Mouse (Mus musculus): ENCODE data around the gene Mall.

The Mall gene

DNA sequence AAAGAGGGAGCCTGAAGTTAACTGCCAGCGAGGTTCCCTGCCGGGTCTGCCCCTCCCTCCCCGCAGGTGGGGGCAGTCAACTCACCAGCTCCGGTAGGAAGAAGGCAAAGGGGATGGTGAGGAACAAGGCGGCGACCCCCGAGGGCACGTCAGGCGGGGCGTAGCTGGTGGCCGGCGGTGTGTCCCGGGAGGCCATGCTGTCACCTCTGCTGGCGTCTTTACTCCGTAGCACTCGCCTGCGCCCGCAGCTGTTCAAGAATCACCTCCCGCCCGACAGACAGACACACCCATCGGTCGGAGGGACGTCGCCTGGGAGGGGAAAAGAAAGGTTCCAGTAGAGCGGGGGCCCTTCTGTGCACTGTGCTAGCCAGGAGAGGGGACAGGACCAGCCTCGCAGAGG lies at the start of gene Mall:
Mall (minus strand) TSS at position 262 of the 400 bp plus-strand sequence.
- DNase-seq (ENCODE audit: low spot score) = no peak

DNA sequence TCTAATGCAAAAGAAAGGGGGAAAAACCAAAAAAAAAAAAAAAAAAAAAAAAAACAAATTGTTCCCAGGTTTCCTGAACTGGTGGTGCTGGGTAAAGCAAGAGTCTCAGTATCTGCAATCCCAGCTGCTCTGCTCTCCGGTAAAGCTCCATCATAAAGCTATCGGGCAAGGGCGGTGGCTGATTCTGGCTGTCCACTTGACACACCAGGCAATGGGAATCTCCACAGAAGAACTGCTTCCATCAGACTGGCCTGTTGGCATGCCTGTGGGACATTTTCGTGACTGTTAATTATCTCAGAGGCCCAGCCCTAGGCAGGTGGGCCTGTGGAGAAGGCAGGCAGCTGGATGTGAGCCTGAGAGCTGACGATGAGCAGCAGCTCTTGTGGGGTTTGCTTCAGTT lies 48.7 kb upstream of the Mall start:
- no peak for DNase-seq (ENCODE audit: low spot score)

DNA sequence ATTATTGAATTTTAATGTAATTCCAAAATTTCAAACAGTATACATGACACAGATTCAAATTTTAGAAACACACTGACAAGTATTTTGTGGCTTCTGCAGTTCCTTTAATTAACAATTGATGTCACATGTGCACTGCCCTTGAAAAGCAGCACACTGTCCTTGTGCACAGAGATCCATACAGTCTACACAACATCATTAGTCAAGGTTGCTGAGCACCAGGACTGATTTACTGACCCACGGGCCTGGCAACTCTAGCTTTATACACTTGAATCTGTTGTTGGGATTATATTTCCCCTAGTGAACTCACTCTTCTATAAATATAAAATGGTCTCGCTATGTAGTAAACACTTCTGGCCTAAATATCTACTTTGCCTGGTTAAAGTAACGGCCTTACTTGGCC lies 45.3 kb upstream of the Mall start:
- DNase-seq (ENCODE audit: low spot score) = no peak

DNA sequence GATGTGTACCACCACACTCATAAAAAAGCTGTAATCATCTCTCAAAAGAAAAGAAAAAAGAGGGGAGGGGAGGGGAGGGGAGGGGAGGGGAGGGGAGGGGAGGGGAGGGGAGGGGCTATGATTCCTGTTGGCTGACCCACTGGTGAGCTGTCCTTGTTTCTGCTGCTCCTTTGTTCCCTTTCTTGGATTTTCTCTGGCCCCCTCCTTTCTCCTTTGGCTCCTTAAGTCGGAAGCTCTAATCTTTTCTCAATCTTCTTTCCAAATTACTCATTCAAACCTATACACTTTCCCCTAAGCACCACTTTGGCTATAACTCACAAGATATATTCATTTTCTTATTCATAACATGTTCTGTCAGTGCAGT lies 44.8 kb upstream of the Mall start:
- no peak for DNase-seq (ENCODE audit: low spot score)

DNA sequence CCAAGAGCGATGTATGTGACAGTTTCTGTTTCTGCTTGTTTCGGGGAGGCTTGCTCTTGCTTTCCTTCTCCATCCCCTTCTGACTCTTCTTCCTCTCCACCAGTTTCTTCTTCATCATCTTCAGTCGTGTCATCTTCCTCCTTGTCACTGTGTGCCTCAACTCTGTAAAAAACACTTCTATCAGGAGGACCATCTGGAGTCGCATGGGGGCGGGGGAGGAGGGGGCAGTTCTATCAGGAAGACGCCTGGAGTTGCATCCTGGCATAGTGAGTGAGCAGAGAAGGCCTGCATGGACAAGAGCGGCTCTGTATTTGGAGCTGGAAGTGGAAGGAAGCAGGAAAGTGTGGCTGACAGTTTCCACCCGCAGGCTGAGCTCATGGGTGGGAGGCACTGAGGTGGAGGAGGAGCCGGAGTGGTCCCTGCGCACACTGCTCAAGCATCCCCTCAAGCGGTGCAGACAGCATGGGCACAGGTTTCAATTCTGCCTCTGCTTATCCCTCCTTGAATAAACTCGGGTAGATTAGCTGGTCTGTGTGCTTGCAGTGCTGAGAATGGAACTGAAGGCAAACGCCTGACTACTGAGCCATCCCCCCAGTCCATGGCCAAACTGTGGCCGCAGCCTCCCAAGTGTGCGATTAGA lies 44.3 kb upstream of the Mall start:
- DNase-seq (ENCODE audit: low spot score) = no peak

DNA sequence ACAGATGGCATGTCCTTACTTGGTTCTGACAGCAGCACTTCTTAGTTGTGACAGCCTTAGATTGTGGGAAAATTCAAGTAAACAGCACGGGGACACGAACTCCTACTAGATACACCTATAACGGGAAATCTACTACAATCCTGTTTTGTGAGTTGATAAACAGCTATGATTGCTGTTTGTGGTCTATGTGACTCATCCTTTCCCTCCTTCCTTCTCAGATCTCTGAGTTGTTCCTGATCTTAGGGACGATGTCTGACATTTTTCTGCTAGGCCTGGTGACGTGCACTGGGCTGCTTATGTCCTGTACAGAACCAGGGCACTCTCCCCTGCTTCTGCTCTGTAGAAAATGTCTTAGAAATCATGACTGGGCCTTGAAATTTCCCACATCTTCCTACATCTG lies 31.9 kb upstream of the Mall start:
- no peak for DNase-seq (ENCODE audit: low spot score)

DNA sequence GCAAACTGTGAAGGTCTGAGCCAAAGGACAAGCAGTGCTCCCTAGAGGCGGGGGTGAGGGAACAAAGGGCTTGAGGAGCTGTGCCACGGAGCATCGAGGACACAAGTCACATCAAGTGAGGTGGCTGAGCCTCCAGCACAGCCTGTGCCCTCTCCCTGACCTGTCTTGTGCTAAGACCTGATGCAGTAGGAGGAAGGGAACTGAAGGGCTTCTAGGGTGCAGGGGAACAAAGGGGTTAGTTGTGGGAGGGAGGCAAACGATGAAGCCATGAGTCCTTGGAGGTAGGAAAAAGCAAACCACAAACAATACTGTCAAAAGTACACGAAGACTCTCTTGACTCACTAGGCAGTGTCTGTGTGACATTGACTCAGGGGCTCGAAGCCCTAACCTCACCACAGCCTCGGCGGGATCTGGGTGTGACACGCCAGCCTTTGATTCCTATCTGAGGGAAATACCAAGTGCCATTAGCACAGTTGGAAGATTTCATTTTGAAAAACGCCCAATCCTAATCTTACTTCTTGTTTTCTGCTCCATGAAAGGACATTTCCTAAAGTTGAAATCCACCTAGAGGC lies 30.8 kb upstream of the Mall start:
- no peak for DNase-seq (ENCODE audit: low spot score)

DNA sequence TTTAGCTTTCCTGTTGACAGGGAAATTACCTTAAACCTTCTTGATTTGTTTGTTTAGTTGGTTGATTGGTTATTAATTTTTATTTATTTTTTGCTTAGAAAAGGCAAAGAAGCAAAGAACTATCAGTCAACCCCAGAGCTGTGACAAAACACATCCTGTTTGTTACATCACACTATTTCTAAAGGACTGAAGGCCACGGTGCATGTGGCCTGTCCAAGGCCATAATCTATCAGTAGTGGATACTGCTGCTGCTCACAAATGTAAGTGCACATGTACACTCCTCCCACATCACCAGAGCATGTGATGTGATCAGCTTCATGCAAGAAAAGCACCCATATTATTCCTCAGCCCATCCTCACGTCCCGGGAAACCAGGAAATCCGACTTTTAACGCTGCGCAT lies 30.3 kb upstream of the Mall start:
- DNase-seq (ENCODE audit: low spot score) = no peak

DNA sequence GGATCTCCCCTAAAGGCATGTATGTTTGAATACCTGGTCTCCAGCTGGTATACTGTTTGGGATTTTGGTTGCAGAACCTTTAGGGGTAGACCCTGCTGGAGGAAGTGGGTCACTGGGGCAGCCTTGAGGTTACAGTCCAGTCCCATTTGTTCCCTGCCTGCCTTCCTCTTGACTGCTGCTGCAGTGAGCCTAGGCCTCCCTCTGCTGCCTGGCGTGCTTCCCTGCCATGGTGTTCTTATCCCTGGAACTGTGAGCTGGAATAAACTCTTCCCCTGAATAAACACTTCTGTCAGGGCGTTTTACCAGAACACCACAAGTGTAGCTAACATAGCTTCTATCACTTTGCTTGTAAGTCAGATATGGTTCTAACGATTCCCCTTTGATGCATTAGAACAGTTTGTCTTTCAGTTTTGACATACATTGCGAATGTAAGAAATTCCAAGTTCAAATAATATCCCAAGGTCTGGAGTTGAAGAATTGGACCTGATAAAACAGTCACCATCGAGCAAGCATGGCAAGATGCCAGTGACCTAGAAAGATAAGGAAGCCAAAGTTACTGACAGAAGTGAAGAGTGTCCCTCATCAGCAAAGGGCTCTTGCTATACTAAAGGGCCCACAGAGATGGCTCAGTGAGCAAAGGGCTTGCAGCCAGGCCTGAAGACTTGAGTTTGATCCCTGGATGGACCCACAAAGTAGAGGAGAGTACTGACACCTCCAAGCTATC lies 29.6 kb upstream of the Mall start:
- peak; percentile 50 for DNase-seq (ENCODE audit: low spot score)

DNA sequence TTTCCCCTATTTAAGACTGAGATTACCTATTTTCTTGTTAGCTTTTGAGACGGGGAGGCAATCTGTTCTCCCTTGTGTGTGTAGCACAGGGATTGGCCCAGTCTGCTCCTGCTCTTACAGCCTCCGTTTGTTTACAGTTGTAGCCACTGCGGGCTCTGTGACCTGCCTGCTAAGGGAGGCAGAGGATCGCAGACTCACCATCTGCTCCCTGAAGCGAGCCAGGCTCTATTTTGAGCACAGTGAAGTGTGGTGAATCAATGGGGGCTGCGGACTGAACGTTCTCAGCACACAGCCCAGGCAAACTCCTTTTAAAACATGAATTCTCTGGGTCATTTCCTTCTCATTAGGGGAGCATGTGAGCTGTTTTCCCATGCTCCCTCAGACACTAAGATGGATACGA lies 27.4 kb upstream of the Mall start:
- peak; percentile 43 for DNase-seq (ENCODE audit: low spot score)

DNA sequence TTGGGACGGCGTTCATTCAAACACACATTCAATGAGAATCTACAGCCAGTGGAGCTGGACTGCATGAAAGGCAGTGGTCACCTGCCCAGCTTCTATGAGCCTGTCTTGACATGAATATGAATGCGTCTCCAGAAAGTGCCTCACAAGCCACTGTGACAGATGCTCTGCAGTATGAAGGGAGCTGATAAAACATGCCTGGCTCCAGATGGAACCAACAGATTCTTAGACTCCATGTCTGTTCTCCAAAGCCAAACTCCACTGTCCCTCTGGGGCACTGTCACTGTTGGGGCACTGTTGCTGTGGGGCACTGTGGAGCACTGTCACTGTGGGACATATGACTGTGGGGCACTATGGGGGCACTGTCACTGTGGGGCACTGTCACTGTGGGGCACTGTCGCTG lies 24.4 kb upstream of the Mall start:
- DNase-seq (ENCODE audit: low spot score) = no peak

DNA sequence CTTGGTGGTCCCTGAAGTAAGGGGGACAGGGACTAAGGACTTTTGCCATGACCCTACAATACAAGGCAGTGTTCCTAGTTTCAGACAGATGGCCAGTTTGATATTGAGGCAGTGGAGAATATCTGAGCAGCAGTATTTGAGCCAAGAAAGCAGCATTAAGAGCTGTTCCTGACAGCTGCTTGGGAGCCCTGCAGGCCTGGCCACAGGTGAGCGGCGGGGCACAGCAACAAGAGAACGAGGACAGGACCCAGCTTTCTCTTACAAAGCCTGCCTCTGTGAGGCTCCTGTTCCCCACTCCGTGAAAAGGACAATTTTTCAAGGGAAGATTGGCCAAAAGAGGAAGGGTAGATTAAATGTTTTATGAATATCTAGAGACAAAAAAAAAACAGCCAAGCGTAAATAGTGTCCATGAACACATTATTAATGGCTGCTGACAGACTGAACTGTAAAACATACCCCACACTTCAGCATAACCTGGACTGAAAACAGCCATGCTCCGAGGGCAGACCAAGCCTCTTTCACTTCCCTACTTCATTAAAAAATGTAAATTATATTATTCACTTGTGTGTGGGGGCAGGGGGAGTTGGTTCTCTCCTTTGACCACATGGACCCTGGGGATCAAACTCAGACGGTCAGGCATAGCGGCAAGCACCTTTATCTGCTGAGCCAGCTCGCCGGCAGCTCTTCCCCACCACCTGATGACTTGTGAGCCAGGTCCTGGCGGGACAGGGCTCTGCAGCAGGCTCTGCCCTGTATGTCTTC lies 22.3 kb upstream of the Mall start:
- DNase-seq (ENCODE audit: low spot score) = no peak

DNA sequence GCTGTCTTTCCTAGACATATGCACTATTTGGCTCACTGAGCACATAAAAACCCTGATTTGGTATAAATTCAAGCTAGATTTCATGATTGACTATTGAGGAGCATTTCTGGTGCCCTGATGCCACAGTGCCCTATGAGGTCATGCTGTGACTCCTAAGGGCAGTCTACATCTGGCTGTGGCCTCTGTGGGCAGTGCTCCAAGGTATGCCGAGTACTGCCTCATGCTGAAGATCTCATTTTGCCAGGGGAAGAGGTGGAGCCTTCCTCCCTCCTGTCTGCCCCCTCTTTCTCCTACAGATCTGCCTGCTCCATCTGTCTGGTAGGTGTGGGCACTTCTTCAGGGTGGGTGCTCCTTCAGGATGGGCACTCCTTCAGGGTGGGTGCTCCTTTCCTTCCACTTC lies 19.6 kb upstream of the Mall start:
- no peak for DNase-seq (ENCODE audit: low spot score)

DNA sequence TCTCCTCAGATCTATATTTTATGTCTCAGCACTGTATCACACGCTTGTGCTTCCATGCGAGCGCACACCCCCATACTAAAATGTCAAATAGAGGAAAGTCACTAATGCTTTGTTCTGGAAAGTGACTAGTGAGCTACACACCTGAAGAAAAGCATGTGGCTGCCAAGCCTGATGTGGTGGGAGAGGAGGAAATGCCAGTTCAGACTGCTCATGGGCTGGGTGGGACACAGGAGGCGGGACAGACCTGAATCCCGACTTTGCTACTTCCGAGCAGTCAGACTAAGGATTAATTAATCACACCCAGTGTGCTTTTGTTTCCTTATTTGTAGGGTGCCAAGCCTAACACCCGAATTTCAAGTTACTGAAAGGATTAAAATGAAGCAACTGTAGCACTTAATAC lies 18.6 kb upstream of the Mall start:
- DNase-seq (ENCODE audit: low spot score) = no peak

DNA sequence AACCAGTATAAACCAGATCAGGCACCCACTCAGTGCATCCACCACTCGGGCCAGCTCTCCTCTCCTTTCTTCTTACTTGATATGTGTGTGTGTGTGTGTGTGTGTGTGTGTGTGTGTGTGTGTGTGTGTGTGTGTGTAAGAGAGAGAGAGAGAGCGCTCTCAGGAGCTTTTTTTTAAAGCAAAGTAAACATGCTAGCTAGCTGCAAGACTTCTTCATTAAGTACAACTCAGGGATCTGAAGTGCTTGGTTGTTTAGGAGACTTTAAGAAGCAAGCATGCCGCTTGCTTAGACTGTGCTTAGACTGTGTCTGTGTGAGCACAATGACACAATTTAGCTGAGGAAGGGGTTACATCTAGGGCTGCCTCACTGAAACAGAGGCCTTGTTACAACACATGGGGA lies 12.9 kb upstream of the Mall start:
- DNase-seq (ENCODE audit: low spot score) = no peak

DNA sequence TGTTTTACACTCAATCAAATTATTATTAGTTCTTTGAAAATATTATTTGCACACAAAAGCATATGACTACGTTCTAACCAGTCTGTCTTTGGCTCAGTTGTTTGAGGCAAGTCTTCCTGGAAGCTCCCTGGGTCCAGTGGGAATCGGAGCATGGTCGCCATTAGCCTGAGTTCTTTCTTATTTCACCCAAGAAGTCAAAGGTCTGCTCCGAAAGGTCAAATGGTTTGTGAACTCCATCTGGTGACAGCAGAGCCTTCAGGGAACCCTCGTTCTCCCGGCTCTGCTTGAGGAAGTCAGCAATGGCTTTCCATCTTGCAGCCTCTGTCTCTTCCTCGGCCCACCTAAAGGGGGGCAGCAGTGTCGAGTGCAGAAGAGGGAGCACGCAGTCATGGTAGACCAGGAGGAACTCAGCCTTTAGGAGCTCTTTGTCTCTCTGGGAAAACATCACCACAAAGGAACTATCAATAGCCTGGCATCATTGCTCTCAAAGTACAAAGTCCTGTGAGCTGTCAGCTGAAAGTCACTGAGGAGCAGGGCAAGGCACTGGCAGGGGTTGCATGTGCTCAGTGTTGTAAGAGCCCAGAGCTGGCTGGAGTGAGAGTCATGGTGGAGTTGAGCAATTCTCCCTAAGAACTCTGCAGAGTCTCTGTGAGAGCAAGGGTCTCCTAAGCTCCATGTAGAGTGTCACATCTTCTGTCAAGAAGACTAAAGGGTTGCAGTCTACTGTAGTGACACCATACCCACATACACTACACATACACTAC lies 11.2 kb upstream of the Mall start:
- no peak for DNase-seq (ENCODE audit: low spot score)

DNA sequence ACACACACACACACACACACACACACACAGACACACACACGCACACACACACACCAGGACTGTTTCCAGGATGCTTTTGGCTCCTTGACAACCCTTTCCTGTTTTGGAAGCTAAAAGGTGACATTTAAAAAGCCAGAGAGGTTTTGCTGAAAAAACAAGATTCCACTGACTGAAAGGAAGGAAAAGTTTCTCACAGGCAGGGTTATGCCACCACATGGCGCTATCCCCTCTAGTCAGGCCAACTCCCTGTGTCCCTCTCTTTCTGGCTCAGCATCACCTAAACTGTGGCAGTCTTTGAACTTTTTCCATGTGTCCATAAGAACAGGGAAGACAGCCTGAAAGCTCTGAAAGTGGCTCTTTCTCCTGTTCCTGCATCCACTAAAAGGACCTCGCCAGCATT lies 8.2 kb upstream of the Mall start:
- DNase-seq (ENCODE audit: low spot score) = no peak

DNA sequence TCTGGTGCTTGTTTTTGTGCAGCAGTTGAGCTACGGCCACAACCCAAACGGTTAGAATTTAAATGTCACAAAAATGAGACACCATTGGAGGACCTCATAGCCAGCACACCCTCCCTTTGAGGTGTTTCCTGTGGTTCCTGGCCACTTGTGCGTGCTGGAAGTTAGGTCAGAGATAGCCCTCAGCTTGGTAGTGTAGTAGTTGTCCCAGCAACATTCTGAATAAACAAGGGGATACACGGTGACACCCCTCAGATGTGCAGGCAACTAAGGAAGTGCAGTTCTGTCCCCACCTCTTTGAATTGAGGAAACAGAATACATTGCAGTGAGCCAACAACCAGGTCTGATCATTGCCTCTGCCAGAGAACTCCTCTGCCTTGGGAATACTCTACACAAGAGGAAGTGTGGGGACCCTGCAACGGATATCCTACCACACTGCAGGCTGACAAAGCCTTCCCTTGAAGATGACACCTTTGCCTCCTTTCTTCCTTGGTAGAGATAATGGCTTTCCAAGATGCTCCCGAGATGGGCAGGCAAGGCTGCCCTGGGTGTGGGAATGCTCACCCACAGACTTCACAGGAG lies 7.0 kb upstream of the Mall start:
- DNase-seq (ENCODE audit: low spot score) = no peak

DNA sequence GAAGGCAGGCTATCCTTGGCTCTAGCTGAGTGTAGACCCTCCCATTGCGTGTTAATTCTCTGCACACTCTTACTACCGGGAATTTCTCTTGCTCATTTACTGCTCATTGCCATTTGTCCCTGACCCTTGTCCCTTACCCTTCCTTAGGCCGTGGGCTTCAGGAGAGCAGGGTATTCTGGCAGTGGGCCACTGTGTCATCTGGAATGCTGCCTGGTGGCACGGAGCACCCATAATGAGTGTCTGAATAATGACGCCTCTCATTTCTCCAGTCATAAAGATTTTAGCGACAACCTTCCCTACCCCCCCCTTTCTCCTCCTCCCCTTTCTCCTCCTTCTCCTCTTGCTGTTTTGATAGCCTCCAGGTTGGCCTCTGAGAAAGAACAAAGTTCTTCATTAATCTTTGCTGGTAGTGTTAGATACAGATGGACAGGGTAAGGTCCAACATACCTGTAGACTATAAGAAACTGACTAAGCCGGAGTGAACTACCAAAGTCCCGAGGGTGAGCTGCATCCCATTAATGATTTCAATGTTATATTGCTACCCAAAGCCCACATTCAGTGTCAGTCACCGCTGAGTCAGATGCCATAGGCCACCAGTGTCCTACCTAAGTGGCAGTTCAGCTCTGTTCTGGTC lies 5.9 kb upstream of the Mall start:
- no peak for DNase-seq (ENCODE audit: low spot score)

DNA sequence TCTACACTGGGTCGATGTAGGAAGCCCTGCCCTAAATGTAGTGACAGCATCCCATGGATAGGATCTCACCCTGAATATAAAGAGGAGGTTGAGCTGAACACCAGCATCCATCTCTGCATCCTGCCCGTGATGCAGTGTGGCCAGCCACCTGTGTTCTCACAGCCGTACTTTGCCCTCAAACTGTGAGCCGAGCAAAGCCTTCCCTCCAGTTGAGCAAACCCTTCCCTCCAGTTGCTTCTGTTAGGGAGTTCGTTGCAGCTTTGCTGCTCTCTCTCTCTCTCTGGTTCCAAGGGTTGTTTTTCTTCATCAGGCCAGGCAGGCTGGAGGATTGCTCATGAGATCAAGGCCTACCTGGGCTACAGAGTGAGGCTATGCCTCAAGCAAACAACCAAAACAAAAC lies 5.2 kb upstream of the Mall start:
- DNase-seq (ENCODE audit: low spot score) = no peak

DNA sequence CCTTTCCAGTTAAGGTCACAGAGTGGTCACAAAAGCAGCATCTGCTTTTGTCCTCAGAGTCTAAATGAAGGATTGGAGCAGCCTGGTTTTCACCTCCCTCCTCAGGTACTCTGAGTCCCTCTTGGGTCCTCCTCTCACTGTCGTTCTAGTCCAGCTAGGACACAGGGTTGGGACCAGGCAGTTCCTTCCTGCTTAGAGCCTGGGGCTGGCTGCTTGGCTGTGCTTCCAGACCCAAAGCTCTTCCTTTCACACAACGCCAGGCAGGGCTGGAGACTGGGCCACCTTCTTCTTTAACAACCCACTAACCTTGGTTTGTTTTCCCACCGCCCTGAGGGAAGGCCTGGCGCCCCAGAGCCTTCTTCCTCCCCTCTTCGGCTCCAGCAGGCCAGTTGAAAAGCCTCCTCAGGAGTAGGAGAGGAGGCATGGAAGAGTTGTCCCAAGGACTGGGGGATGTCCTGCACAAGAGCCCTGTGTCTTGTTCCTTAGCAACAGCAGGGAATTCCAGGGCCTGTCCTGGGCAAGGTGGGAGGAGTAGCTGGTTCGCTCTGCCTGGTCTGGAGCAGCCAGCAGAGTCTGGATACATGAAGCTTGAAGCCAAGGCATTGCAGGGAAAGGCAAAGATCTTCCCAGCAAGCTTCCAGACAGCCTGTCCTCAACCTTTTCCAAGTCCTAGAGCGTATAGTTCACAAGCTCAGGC lies 717 bp upstream of the Mall start:
- no peak for DNase-seq (ENCODE audit: low spot score)
